Mouse (Mus musculus) liver, embryonic 11.5 days (tissue): ENCODE data around the gene Selenoh. TPM values are rescaled to one million over a fixed set of nuclear protein-coding genes. Genes with fewer than 3 reads are reported as not detected.

Source experiments
- ATAC-seq: fragments of 200-750 bp; cut with Nextera tagmentation; replicated peaks from 2 replicates; pipeline ENCODE4 v1.8.0; 2017; ENCODE audit warnings: moderate number of reproducible peaks, mild to moderate bottlenecking, moderate TSS enrichment, moderate library complexity; ENCODE audit not compliant: low FRiP score
- DNase-seq: peaks from one replicate; pipeline ENCODE4 v3.0.0-alpha.2; 2017; ENCODE audit warnings: low spot score
- H3K27ac ChIP-seq: fragments of 300-500 bp; sonication (generic); 2 replicates; pipeline ENCODE4 v1.5.1; 2014; ENCODE audit warnings: mild to moderate bottlenecking, low read depth, low read length, control low read depth
- H3K27me3 ChIP-seq: fragments of 300-500 bp; sonication (generic); replicated peaks from 2 replicates; pipeline ENCODE4 v1.6.1; 2014; ENCODE audit warnings: low read length, mixed read lengths; ENCODE audit not compliant: control insufficient read depth, insufficient read depth
- H3K36me3 ChIP-seq: fragments of 300-500 bp; sonication (generic); 2 replicates; pipeline ENCODE4 v1.6.1; 2014; ENCODE audit warnings: mild to moderate bottlenecking, low read length, moderate library complexity, mixed read lengths; ENCODE audit not compliant: control insufficient read depth, insufficient read depth
- H3K4me1 ChIP-seq: fragments of 300-500 bp; sonication (generic); replicated peaks from 2 replicates; pipeline ENCODE4 v1.6.1; 2014; ENCODE audit warnings: low read length, mixed read lengths; ENCODE audit not compliant: control insufficient read depth, insufficient read depth
- H3K4me2 ChIP-seq: fragments of 300-500 bp; sonication (generic); 2 replicates; pipeline ENCODE4 v1.6.1; 2014; ENCODE audit warnings: mild to moderate bottlenecking, control low read depth, moderate library complexity
- H3K4me3 ChIP-seq: fragments of 300-500 bp; sonication (generic); 2 replicates; pipeline ENCODE4 v1.5.1; 2014; ENCODE audit warnings: low read depth, low read length, control low read depth
- H3K9ac ChIP-seq: fragments of 300-500 bp; sonication (generic); 2 replicates; pipeline ENCODE4 v1.6.1; 2014; ENCODE audit warnings: low read depth, low read length, control low read depth
- H3K9me3 ChIP-seq: fragments of 300-500 bp; sonication (generic); 2 replicates; pipeline ENCODE4 v1.6.1; 2016; ENCODE audit warnings: low read length, inconsistent platforms, mixed read lengths; ENCODE audit not compliant: control insufficient read depth
- WGBS: fragments of 180-500 bp; shearing (Covaris S2); extraction: QIAGEN DNeasy Blood & Tissue Kit; methylation state at CpG from one replicate; pipeline ENCODE4 v1.1.7; 2014; 5-methylcytosine and 5-hydroxymethylcytosine counted together
- polyA plus RNA-seq: library from polyadenylated mRNA; unstranded; fragments of >200 nt; fragmentation: Nextera tagmentation; extraction: Ambion mirVana; gene quantifications from 2 replicates; pipeline ENCODE4 v1.2.1, GENCODE M21; 2014

Gene Selenoh
- polyA plus RNA-seq, 1 experiment from 2014 or later: 264 TPM

GRCm38 (mm10) chr2:84638428-84639220, 31.9 kb downstream of the Selenoh start:
- no peaks in the 10 kb centered on the region for H3K27me3 ChIP-seq
- no peak overlapping the region for H3K27ac ChIP-seq
- no peak overlapping the region for H3K4me3 ChIP-seq
- H3K36me3 ChIP-seq: no peaks in the 10 kb centered on the region
- no peaks in the 10 kb centered on the region for H3K9me3 ChIP-seq
- peaks cover 51% of the 10 kb centered on the region for H3K4me1 ChIP-seq
- DNase-seq (no peak), ATAC-seq (no peak)
- peak overlapping the region; percentile 26 for H3K4me2 ChIP-seq
- H3K9ac ChIP-seq: no peak overlapping the region
- 51% methylated on average over 5 of the region's 5 CpGs for WGBS

- DNase-seq (no peak), ATAC-seq (no peak)
- Histone ChIP-seq H3K9ac (no peak overlapping the region), H3K27ac (0 out of 2 replicates have a peak overlapping the region, but pooled peaks have one; percentile 44), H3K4me2 (peak overlapping the region; percentile 26; the same call in 1 of the 2 replicates), H3K4me1 (peaks cover 58% of the 10 kb centered on the region), H3K9me3 (no peaks in the 10 kb centered on the region), H3K27me3 (no peaks in the 10 kb centered on the region), H3K36me3 (no peaks in the 10 kb centered on the region), H3K4me3 (no peak overlapping the region)
- 40% methylated on average over 7 of the region's 7 CpGs for WGBS
These were observed 33.0 kb downstream of the Selenoh start for GRCm38 (mm10) chr2:84637452-84638165.

DNA sequence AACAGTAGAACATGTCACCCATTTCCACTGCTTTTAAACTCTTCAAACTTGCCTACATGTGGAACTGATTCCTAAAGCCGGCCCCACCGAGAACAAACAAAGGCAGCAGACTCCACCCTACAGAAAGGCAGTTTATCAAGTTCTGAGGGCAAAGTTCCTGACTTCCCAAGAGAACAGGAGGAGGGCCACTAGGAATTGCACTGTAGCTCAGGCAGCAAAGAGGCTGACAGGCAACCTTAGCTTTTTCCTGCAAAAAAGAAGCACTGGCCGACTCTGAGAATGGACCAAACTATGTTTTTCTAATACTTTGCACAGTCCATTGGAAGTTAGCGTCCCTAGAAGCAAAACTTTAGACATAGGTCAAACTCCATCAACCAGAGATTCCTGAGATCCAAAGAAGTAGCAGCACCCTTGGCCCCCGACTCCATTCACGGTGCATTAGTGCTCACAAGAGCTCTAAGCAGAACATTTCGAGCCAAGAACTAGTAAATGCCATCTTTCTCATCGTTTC, 34.3 kb downstream of the Selenoh start:
- Histone ChIP-seq H3K4me3 (peak overlapping the region; percentile 5; the same call in 1 of the 2 replicates), H3K27ac (peak overlapping the region; percentile 73), H3K4me1 (peaks cover 60% of the 10 kb centered on the region), H3K9me3 (no peaks in the 10 kb centered on the region), H3K36me3 (no peaks in the 10 kb centered on the region), H3K9ac (no peak overlapping the region; the same call in 1 of the 2 replicates), H3K4me2 (peak overlapping the region; percentile 59), H3K27me3 (no peaks in the 10 kb centered on the region)
- no peak for DNase-seq
- ATAC-seq: peak; percentile 39
- 32% methylated on average over 8 of the region's 8 CpGs for WGBS

GRCm38 (mm10) chr2:84635611-84636010, 35.0 kb downstream of the Selenoh start:
- H3K9me3 ChIP-seq: no peaks in the 10 kb centered on the region
- DNase-seq (peak; percentile 55), ATAC-seq (peak; percentile 77)
- H3K27ac ChIP-seq: peak overlapping the region; percentile 73
- no peak overlapping the region for H3K9ac ChIP-seq
- peak overlapping the region; percentile 59 for H3K4me2 ChIP-seq
- 14% methylated on average over 2 of the region's 2 CpGs for WGBS
- H3K4me1 ChIP-seq: peaks cover 56% of the 10 kb centered on the region
- peak overlapping the region; percentile 5; the same call in 1 of the 2 replicates for H3K4me3 ChIP-seq
- H3K36me3 ChIP-seq: no peaks in the 10 kb centered on the region
- H3K27me3 ChIP-seq: no peaks in the 10 kb centered on the region

GRCm38 (mm10) chr2:84634934-84635482, 35.6 kb downstream of the Selenoh start:
- Histone ChIP-seq H3K9ac (no peak overlapping the region; the same call in 1 of the 2 replicates), H3K4me3 (no peak overlapping the region), H3K4me1 (peaks cover 56% of the 10 kb centered on the region), H3K4me2 (peak overlapping the region; percentile 59), H3K9me3 (no peaks in the 10 kb centered on the region), H3K36me3 (no peaks in the 10 kb centered on the region), H3K27me3 (no peaks in the 10 kb centered on the region), H3K27ac (peak overlapping the region; percentile 73)
- ATAC-seq: no peak
- no peak for DNase-seq
- WGBS: 31% methylated on average over 4 of the region's 4 CpGs

- Histone ChIP-seq H3K9me3 (no peaks in the 10 kb centered on the region), H3K4me3 (no peak overlapping the region), H3K4me1 (peaks cover 56% of the 10 kb centered on the region), H3K4me2 (peak overlapping the region; percentile 59), H3K9ac (no peak overlapping the region), H3K36me3 (no peaks in the 10 kb centered on the region), H3K27me3 (no peaks in the 10 kb centered on the region), H3K27ac (peak overlapping the region; percentile 46; the same call in 1 of the 2 replicates)
- no peak for DNase-seq
- WGBS: 57% methylated on average over 4 of the region's 4 CpGs
- no peak for ATAC-seq
These were observed 36.6 kb downstream of the Selenoh start for GRCm38 (mm10) chr2:84634006-84634405.

DNA sequence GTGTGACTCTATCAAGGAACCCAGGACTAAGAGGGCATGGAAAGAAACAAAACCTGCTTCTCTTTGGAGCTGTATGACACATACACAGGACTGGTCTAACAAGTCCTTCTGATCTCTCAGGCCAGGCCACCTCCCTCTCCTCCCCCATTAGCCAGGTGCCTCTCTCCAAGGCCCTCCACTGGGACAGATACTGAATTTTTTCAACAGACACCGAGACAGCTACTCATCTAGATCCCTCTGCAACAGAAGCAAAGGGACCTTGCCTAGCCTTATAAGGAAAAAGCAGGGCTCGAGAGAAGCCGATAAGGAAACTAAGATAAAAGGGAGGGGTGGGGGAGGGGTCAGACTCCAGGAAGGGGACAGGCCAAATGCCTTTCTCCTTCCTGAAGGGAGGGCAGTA, 37.6 kb downstream of the Selenoh start:
- Histone ChIP-seq H3K4me2 (peak overlapping the region; percentile 50), H3K27ac (peak overlapping the region; percentile 51; the same call in 1 of the 2 replicates), H3K4me3 (no peak overlapping the region), H3K27me3 (no peaks in the 10 kb centered on the region), H3K36me3 (no peaks in the 10 kb centered on the region), H3K4me1 (peaks cover 50% of the 10 kb centered on the region), H3K9ac (no peak overlapping the region; the same call in 1 of the 2 replicates), H3K9me3 (no peaks in the 10 kb centered on the region)
- WGBS: 1% methylated on average over 3 of the region's 3 CpGs
- peak; percentile 37 for ATAC-seq
- no peak for DNase-seq

GRCm38 (mm10) chr2:84632001-84632400, 38.6 kb downstream of the Selenoh start:
- Histone ChIP-seq H3K9me3 (no peaks in the 10 kb centered on the region), H3K4me1 (peaks cover 46% of the 10 kb centered on the region), H3K4me3 (no peak overlapping the region), H3K9ac (no peak overlapping the region), H3K4me2 (no peak overlapping the region), H3K27ac (no peak overlapping the region), H3K36me3 (no peaks in the 10 kb centered on the region), H3K27me3 (no peaks in the 10 kb centered on the region)
- ATAC-seq (no peak), DNase-seq (no peak)
- 88% methylated on average over 1 of the region's 1 CpGs for WGBS
